Mouse (Mus musculus) gastrocnemius, adult 8-10 months (tissue): ENCODE results near the gene Zfp84. TPM values are rescaled to one million over a fixed set of nuclear protein-coding genes. Genes with fewer than 3 reads are reported as not detected.
A peak's percentile ranks its signal among the peaks of the same experiment; 100 is the strongest.
"Not testable (repeated sequence)": the region's sequence is repeated elsewhere in the genome, so short reads cannot be mapped to it uniquely, and the experiment has no call there.

Experiments
- DNase-seq, 2 experiments: peaks; one replicate each; pipeline ENCODE4 v3.0.0; 2022; ENCODE audit warnings: low spot score in 2 of 2
- total RNA-seq, 4 experiments: library from RNA; stranded (reverse); gene quantifications; 2 replicates each; pipeline ENCODE4 v1.2.4; 2022

Gene Zfp84
- 1 to 10 TPM; 6.6 to 9.1 (median 7.4) TPM for total RNA-seq

DNA sequence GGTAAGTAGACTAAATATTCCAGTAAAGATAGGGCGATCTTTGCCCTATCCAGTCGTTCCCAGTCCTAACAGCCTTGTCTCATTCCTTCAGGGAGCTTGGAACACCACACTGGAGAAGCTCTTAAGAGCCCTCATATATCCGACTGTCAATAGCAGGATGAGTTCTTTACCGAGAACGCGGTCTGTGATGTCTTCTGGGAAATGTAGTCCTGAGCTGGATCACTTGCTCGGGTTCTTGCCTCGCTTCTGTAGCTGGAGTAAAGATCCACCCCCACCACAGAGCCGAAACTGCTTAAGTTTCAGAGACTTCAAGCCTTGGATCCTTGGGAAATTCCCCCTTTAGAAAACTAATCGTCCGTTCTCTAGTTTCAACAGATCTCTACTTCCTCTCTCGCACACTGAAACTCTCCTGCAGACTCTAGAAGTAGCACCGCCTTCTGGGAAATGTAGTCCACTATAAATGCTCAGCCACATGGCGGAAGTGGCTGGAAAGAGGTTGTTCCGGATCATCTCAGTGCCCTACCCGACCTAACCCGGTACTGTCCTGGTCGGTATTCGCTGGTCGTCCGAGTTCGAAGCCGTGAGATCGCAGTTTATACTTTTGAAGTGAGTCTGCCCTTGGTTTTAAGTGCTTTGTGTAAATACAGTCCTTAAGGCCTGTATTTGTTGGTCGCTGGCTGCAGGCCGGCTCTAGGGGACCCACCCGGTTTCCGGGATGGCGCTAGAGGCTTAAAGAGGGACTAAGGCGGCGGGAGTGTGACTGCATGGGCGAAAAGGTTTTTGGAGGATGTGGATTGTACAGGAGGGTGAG, at the start of gene Zfp84:
Gene Zfp84, plus strand, starts transcription at position 463 of the 811 bp plus-strand sequence.
- DNase-seq = peak; percentile 80 to 82

GRCm38 (mm10) chr7:29725461-29726142, 42.8 kb upstream of the Zfp84 start:
- DNase-seq = not testable (repeated sequence)

DNA sequence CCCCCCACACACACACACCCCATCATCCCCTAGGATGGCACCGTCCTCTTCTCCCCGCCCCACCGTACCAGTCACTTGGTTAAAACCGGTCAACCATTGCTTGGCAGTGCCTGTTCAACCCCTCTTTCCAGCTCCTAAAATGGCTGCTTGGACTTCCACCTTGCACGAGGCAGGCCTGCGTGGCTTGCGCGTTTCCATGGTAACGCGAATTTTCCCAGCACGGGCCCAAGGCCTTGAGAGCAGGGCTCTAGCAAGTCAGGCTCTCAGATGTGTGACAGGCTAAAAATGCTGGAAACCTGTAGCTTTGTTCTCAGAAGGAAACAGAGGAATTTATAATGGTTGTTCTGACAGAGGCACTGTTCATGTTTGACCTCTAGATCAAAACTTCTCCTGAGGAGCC, 41.5 kb upstream of the Zfp84 start, which contains the start of gene Catsperg2:
Gene Catsperg2, minus strand, starts transcription at position 173 of the 400 bp plus-strand sequence.
- not testable (repeated sequence) for DNase-seq

- DNase-seq = no peak
Observed at GRCm38 (mm10) chr7:29728055-29728454, 40.3 kb upstream of the Zfp84 start.

GRCm38 (mm10) chr7:29742258-29742657, 26.1 kb upstream of the Zfp84 start:
- no peak for DNase-seq

GRCm38 (mm10) chr7:29760476-29760875, 7.9 kb upstream of the Zfp84 start:
- DNase-seq = no peak

DNA sequence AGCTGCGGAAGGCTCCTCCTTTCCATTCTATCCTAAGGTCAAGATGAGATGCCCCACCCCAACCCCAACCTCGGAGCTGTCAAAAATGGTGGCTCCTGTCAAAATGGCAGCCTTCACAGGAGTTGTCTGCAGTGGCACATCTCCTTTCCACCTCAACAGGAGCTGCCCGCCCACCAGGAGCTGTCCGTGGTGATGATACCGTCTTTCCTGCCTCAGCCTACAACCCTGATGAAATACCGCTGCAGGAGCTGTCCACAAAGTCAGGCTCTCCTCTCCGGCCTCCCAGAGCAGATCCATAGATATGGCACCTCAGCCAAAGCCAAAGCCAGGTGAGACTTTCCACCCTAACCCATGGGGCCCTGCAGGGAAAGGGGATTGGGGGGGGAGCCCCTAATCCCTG, 3.6 kb upstream of the Zfp84 start:
- DNase-seq = no peak

DNA sequence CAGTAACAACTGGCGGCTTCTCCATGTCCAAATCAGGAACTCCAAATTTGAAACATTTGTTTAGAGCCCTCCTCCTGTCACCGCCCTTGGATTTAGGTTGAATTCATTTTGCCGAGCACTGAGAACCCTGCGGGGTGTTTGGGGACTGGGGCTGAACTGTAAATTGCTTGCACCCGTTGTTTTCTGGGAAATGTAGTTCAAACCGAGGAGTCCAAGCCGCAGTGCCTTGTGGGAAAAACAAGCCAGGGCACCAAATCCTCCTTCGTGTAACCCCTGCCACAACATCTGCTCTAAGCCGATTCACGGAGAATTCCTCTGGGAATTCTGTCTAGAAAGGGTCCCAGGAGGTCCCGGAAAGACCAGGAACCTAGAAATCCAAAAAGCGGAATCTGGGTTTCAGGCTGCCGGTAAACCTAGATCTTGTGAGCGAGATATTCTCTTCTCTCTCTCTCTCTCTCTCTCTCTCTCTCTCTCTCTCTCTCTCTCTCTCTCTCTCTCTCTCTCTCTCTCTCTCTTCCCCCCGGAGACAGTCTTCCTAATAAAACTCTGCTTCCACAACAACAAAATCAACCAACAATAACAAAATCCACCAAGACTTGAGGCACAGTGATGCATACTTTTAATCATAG, 1.2 kb upstream of the Zfp84 start:
- DNase-seq = peak; percentile 64 to 66

DNA sequence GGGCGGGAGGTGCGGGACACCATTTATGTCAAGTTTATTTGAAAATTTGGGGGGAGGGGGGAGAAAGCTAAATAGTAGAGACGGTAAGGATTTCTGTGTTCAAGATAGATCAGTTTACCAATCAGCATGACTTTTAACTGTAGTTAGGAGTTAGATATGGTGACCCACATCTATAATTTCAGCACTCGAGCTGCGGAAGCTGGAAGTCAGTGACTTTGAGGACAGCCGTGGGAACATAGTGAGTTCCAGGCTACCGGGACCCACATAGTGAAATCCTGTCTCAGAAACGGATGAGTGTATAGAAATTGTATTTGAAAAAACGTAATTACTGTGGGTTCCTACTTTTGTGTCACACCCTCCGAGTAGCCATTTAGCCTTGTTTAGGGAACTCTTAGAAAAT, 628 bp downstream of the Zfp84 start:
- DNase-seq = no peak

DNA sequence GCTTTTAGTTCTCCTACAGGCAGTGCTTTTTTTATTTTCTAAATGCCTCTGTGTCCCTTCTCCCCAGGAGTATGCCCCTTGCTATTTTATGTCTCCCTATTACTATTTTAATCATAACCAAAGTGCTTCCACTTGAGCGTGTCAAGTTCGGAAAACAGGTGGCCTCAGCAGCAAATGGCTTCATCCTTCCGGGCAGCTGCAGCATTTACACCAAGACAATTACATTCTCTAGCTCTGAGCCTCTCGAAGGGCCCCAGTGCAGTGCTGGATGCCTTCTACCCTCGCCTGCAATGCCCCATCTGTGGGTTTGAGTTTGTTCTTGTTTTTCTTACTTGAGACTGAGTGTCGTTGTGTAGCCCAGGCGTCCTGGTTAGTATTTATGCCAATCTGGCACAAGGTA, 5.2 kb downstream of the Zfp84 start:
- no peak for DNase-seq

DNA sequence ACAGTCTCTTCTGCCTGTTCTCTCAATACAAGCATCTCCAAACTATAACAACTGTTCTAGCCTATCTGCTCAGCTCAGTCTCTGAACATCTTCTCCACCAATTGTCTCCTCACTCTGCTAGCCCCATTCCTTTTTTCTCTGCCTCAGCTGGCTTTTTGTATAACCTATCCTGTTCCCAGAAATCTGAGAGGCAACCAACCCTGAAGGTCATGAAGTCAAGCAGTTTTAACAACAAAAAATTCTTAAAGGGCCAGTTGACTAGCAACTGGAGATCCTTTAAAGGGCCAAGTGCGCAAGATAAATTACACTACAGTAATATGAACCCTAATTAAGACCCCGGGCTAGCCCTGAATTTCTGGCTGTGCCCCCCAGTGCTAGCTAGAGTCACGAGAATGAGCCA, 6.0 kb downstream of the Zfp84 start:
- DNase-seq = no peak

DNA sequence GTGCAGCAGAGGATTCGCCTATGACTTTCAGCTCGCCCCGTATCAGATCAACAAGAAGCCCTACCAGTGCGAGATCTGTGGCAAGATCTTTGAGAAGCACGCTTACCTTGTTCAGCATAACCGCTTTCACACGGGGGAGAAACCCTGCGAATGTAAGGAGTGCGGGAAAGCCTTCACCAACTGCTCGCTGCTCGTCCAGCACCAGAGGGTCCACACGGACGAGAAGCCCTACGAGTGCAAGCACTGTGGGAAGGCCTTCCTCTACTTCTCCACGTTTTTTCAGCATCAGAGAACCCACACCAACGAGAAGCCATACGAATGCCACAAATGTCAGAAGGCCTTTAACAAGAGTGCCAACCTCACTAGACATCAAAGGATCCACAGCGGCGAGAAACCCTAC, 8.2 kb downstream of the Zfp84 start:
- no peak for DNase-seq

- DNase-seq = no peak
Observed at GRCm38 (mm10) chr7:29777372-29777771, 9.0 kb downstream of the Zfp84 start.

GRCm38 (mm10) chr7:29783871-29784551, 15.7 kb downstream of the Zfp84 start, which contains the start of gene Zfp30:
Gene Zfp30, plus strand, starts transcription at chr7:29783998.
- DNase-seq = peak; percentile 59 to 80

DNA sequence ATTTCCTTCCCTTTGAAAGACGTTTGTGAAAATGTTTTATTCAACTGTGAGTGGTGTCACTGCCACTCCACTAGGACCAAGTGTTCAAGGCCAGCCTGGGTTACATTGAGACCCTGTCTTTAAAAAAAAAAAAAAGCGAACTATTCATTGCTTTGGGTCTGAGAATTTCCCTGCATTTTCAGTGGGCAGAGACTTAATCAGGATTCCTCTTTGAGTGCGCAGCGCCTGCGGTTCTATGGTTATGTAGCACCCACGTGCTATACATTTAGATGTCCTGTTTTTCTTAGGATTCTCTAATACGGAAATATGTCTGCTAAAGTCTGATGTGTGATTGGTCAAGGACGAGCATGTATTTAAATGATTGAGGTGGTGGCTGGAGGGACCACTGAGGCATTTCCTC, 16.7 kb downstream of the Zfp84 start:
- no peak for DNase-seq

GRCm38 (mm10) chr7:29785888-29786287, 17.5 kb downstream of the Zfp84 start:
- DNase-seq = no peak

DNA sequence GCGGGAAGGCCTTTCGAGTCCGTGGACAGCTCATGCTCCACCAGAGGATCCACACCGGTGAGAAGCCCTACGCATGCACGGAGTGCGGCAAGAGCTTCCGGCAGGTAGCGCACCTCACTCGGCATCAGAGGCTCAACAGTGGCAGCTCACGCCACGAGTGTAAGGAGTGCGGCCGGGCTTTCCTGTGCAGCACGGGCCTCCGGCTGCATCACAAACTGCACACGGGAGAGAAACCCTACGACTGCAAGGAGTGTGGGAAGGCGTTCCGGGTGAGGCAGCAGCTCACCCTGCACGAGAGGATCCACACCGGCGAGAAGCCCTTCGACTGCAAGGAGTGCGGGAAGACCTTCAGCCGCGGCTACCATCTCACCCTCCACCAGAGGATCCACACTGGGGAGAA, 24.6 kb downstream of the Zfp84 start:
- DNase-seq = no peak

DNA sequence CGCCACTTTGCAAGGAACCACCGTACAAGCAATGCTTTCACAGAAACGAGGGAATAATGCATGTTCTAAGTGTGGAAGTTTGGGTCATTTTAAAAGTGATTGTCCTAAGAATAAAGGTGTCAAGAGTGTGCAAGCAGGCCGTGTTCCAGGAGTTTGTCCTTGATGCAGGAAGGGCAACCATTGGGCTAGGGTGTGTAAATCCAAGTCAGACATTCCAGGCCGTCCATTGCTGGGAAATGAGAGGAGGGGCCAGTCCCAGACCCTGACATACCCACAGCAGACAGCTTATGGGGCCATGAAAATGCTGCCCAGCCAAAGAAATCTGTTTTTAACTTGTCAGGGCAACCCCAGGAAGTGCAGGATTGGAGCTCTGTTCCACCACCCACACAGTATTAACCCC, 38.7 kb downstream of the Zfp84 start:
- DNase-seq = no peak

DNA sequence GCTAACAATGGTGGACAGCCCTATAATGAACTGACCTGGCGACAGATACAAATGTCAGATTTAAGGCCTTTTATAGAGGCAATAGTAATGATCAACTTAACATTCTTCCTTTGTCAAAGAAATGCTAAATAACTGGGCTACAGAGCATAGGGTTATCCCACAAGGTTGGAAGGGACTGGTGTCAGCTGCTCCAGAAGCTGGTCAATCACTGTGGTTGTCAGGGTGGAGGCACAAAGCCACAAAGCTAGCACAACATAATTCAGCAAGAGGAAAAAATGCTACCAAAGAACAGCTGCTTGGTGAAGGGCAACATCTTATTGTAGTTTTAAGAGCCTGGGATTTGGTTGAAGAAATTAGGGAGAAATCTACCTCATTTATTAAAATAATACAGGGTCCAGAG, 43.9 kb downstream of the Zfp84 start:
- DNase-seq = no peak

DNA sequence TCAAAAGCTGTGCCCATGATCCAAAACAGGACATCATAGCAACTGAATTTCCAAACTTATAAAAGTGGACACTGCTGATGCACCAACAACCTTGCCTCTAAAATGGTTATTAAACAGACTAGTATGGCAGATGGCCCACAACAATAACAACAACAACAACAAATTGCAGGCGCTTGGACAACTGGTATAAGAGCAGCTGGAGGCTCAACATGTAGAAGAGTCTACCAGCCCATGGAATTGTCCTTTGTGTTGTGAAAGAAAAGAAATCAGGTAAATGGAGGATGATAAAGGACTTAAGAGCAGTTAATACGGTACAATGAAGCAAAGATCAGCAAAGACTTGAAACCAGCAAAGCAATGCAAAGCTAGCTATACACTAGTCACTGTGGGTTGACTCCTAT, 46.0 kb downstream of the Zfp84 start:
- no peak for DNase-seq

- no peak for DNase-seq
Observed at GRCm38 (mm10) chr7:29815061-29815784, 46.9 kb downstream of the Zfp84 start.
